Mouse (Mus musculus): ENCODE data around the gene Ccdc88c.

Ccdc88c gene

DNA sequence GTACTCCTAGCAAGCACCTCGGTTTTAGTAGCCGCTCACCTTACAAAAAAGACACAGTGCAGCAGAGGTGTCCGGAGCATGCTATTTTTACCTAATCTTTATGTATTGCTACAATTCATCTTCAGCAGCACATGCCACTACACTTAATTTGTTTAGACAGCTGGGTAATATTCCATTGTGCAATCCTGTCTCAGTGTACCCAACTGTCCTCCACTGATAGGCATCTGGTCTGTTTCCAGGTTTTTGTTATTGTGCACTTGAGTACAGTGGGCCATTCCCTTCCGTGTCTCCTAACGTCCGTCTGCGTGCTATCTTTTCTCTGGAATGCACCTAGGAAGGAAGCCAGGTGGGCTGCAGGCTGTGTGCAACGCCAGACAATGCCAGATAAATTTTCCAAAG is 30.3 kb downstream of the Ccdc88c start:
- DNase-seq (ENCODE audit: inconsistent age in 2 of 2, low spot score in 1 of 2), result no peak

DNA sequence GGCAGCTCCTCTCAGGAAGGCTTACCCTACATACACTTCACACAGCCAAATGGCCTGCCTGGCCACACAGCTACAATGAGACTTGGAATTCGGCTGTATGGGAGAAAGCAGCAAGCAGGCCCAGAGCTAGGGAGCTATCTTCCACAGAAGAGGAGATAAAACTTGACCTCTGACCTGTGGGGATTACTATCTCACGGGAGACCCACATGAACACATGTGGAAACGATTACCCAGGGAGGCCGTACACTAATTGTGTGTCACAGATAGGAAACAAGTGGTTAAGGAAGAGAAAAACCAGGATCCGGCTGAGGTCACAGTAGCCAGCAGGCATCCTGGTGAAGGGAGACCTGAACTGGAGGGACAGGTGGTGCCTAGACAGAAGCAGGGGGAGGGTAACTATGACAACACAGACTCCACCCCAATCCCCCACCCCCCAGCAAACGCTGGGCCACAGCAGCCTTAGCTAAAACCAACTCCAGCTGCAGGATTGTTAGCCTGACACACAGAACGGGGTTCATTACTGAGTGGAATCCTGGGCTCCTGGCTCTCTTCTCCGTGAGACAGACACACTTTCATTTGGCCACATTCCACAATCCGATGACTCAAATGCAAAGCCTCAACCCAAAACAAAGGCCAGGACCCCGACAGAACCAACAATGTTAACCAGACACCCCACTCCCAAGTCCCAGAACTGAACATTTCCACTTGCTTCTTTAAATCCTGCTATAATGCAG is 30.9 kb downstream of the Ccdc88c start:
- no peak for DNase-seq (ENCODE audit: inconsistent age in 2 of 2, low spot score in 1 of 2)

DNA sequence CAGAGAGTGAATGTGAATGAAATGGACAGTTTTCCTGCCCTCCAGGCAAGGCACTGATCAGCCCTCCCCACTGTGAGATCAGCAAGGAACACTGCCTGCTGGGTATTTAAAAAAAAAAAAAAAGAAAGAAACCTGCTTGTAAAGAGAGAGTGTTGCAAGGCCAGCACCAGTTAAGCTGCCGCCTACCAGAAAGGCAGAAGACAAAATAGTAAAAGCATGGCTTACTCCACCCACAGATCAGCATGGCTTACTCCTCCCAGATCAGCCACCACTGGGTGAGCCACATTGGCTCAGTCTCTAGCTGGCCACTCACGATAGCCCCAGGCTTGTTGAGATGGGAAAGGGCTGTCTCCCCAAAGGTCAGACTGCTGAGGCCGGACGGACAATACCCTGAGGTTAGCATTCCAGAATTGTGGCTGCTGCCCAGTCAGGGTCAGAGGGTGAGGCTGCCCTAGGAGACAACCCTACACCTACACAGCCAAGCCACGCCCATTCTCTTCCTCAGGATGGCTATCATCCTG is 32.4 kb downstream of the Ccdc88c start:
- no peak for DNase-seq (ENCODE audit: inconsistent age in 2 of 2, low spot score in 1 of 2)

DNA sequence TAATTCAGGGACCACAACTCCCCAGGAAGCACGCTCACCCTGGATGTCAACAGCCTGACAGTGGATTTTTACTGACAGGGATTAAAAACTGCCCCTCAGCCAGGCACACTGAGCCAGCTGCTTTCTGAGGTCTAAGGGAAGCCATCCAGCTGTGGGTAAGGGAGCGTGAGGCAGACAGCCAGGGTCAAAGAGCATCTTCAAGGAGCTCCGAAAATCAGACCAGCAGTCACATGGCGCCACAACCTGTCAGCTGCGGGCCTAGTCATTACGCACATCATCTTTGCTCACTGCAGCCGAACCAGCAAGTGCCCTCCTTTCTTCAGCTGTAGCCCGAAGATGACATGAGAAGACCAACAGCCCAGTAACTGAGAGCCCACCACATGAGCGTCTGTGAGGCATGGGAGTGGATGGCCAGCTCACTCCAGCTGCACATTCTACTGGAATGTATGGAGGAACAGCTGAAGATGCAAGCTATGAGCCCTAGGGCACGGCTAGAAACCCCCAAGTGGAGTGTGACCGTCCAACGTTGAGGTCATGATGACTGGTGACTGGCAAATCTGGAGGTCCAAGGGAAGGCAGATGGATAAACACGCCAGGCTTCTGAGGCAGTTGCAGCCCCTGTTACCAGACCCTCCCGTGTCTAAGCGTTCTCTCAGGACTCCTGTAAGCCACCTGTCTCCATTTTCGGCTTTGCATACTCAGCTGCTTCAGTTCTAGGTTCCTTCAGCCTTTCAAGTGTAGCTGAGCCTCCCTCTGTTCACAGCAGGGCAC is 33.1 kb downstream of the Ccdc88c start:
- no peak for DNase-seq (ENCODE audit: inconsistent age in 2 of 2, low spot score in 1 of 2)

DNA sequence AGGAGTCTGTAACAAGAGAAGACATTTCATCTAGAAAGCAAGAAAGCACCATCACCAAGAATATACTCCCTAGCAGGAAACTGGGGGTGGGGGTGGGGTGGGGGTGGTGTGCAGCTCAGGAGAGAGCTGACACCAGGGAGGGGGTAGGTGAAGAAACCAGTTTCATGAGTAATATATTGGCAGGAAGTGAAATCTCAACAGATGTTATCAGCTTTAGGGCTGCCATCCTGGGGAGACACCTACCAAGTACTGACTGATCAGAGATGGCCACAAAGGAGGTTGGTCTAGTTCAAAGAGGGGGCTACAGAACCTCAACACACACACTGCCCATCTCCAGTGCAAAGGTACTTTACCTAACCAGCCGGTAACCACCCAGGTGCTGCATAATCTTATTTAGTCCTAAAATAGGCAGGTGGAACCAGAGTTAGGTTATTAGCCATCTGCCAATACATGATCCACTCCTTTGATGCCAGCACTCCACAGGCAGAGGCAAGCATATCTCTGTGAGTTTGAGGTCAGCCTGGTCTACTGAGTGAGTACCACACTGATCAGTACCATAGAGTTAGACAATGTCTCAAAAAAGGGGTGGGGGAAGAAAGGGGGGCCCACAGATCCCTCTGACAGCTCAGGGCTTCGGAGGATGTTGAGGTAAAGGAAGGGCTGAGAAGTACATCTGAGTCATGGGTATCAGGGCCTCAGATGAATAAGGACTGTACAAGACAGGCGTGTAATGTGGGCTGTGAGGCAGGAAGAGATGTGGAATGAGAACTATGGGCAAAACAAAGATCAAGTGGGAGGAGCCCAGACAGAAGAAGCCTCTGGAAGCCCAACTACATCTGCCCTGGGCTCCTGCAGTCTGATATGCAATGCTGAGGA is 34.5 kb downstream of the Ccdc88c start:
- DNase-seq (ENCODE audit: inconsistent age in 2 of 2, low spot score in 1 of 2), result no peak

DNA sequence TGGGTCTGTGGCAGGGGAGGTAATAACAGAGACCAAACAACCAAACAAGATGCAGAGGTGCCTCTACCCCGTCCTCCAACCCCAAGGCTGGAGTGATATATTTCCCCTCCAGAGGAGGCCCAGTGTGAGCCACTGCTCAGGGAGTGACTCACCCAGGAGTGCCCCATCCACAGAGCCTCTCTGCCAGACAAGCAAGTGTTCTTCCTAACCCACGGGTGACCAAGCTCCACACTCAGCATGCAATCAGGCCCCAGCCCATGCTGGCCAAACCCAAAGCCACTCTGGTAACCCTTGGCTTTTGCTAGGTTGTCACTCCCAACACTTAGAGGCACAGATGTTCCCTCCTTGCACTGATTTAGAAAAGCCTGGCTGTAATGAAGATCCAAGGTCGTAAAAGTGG is 35.7 kb downstream of the Ccdc88c start:
- peak; percentile 9 to 69 for DNase-seq (ENCODE audit: inconsistent age in 2 of 2, low spot score in 1 of 2)

DNA sequence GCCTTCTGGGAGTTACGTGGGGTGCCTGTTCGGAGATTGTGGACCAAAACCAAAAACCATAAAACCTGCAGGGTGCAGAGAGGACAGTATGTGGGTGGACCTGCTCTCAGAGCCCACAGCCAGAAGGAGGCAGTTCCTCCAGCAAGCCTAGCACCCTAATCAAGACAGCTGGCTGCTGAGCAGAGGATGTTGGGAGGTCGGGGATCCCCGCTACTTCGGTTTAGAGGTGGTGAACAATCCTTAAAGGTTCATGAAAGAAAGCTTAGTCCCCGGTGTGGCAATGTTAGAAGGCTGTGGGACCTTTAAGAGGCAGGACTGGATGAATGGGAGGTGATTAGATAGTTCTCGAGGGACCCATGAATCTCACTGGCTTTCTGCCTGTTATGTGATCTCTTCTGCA is 36.4 kb downstream of the Ccdc88c start:
- DNase-seq (ENCODE audit: inconsistent age in 2 of 2, low spot score in 1 of 2), result no peak

DNA sequence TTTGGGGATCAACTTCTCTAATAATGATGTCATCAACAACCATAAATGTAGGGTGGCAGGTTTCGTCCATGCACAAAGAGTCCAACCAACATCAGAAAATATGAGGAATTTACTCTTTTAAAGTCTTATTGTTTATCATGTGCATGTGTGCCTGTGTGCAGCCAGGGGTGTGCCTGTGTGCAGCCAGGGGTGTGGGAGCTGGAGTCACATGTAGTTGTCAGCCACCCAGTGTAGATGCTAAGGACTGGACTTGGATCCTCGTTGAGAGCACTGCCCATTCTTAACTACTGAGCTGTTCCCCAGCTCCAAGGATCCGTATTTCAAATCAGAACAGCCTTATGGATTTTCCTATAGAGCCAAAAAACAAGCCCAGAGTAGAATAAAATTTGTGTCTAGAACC is 37.7 kb downstream of the Ccdc88c start:
- DNase-seq (ENCODE audit: inconsistent age in 2 of 2, low spot score in 1 of 2), result no peak

DNA sequence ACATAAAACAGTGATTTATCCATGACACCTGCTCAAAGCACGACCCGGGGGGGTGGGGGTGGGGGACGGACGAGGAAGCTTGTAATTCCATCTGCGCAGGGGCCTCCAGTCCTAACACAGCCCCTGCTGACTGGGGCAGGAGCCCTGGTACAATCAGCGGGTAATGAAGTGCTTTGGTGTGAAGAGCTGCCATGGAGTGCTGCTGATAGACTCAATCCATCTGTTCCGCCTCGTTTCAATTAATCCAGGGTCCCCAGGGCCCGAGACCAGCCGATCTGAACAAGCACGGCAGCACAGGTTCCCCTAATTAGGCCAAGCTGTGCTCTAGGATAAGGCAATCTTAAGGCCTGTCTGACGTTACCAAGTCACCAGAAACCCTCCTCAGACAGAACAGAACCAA is 38.6 kb downstream of the Ccdc88c start:
- DNase-seq (ENCODE audit: inconsistent age in 2 of 2, low spot score in 1 of 2), result no peak

DNA sequence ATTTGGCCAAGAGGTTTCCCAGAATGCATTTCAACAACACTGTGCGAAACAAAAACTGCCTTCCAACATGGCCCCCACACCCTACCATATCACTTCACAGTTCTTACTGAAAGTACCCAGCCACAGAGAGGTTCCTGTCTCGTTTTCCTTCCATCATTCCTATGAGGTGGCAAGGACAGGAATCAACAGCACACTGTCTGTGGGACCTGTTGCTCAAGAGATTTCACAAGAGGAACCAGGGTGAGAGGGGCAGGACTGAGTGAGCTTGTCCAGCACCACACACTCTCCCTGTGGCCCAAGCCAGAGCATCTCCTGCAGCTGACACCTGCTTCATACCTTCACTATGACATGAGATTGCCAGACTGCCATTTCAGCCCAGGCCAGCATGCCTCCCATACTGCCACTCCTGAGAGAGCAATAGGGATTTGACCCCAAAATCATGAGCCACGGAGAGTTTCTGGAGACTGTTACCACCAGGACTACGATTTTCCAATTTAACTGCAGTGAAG is 39.0 kb downstream of the Ccdc88c start:
- no peak for DNase-seq (ENCODE audit: inconsistent age in 2 of 2, low spot score in 1 of 2)

DNA sequence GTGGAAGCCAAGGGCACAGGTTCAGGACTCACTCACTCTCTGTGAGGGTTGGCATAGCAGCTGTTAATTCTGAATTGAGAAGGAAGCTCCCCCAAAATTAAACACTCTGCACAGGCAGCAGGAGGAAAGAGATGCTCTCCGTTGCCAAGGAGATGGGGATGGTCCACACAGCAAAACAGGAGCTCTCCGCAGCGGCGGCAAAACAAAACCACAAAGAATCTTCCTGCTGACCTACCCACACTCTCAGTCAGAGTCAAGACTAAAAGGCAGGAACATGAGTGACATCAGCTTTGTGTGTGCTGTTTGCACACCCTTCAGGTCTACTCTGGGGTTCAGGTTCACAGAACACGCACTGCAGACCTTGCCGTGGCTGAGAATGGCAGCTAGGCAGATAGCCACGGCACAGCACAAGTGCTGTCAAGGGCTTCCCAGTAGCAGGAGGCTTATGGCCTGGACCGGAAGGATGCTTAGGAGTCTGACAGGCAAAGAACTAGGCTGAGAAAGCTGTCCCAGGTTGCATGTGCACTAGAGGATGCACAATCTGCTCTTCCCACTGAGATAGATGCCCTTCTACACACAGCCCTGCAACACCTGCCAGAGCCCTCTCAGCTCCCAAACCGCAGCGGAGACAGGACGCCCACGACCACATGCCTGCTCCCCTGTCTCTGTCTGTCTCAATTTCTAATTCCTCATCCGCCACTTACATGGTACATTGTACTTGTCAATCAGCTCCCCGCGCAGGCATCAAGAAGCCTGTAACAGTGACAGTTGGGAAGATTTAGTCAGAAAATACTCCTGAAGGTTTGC is 40.3 kb downstream of the Ccdc88c start:
- no peak for DNase-seq (ENCODE audit: inconsistent age in 2 of 2, low spot score in 1 of 2)

DNA sequence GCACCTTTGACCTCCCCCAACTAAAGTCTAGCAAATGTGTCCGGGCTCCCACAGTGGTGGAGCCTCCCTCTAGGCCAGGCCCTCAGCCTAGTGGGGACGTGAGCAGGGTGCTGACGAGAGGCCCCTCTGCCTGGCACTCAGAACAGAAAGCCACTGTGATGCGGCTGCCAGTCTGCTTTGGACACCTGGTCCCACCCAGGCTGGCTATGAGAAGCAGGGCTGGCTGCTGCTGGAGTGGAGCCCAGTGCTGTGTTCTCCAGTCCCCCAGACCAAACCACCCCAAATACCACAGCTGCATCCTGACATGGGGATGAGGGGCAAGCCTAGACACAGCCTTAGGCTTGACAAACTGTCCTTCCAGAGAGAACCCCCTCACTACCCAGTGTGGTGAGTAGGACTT is 42.4 kb downstream of the Ccdc88c start:
- DNase-seq (ENCODE audit: inconsistent age in 2 of 2, low spot score in 1 of 2), result no peak

DNA sequence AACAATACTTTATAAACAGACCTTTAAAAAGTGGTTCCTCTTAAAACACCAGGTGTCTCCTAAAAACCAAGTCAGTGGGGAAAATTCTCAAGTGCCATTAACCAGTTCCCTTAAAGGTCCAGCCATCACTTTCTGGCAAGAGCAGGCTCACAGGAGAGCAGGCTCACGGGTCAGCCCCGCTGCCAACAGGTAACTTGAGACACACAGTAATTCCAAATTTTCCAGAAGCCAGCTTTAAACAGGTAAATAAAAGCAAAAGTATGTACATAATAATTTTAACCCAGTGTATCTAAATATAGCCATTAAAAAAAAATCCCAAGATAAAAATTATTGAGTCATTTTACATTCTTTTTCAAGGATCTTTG is 43.1 kb downstream of the Ccdc88c start:
- no peak for DNase-seq (ENCODE audit: inconsistent age in 2 of 2, low spot score in 1 of 2)

DNA sequence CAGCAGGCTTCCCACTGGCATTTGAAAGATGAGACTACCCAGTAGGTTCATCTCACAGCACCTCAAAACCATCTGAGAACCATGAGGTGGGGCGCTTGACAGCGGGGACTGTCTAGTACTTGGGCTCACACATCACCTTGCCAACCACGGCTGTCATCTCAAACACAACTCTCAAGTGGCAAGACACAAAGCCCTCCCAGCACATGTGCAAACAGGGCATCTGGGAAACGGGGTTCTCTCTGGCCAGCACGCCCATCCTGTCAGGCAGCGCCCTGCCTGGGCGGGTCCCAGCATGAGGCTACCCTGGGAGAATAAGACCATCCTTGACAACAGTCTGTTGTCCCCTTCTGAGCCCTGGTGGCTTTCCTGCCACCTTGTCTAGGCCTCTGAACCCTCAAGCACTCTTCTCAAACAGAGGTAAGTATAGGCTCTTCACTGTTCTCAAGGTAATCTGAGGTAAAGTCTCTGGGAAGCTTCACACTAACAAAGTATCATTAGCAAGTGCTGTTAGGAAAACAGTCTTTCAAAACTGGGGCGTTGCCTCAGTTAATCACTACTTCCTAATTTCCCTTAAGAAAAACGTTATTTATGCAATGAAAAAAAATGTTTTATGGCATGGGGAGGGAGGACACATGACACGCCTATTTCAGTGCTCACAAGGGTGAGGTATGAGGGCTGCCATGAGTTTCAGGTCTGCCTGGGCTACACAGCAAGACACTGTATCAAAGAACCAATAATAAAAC is 43.6 kb downstream of the Ccdc88c start:
- DNase-seq (ENCODE audit: inconsistent age in 2 of 2, low spot score in 1 of 2), result no peak

DNA sequence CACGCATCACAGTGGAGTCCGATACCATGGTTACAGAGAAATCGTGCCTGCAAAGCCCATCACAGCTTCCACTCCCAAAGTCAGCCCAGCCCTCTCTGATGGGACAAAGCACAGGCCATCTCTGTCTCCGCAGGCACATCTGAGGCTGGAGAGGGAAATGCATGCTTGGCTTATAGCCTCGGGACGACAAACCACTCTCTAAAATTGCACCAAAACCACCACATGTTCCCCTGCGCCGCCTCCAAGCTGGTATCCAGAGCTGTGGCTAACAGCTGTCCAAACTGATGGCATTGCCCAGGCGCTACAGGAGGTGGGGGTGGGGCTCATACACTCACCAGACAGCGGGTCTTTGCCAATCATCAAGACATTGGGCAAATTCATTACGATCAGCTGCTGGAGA is 45.3 kb downstream of the Ccdc88c start:
- DNase-seq (ENCODE audit: inconsistent age in 2 of 2, low spot score in 1 of 2), result no peak

DNA sequence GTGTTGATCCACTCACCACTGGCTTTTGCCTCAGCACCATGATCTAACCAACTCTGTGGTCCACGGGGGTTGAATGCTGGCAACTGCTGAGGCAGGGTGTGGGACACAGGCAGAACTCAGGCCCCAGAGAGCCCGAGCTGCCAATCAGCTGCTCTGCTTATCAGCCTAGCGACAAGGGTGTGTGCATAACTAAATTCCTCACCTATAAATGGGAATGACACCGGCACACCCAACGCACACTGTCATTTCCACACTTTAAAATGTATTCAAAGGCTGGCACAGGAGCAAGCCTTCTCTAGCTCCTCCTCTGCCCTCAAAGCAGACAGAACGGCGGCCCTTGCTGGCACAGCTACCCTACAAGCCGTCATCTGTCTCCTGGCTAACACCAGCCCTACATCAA is 46.6 kb downstream of the Ccdc88c start:
- no peak for DNase-seq (ENCODE audit: inconsistent age in 2 of 2, low spot score in 1 of 2)

DNA sequence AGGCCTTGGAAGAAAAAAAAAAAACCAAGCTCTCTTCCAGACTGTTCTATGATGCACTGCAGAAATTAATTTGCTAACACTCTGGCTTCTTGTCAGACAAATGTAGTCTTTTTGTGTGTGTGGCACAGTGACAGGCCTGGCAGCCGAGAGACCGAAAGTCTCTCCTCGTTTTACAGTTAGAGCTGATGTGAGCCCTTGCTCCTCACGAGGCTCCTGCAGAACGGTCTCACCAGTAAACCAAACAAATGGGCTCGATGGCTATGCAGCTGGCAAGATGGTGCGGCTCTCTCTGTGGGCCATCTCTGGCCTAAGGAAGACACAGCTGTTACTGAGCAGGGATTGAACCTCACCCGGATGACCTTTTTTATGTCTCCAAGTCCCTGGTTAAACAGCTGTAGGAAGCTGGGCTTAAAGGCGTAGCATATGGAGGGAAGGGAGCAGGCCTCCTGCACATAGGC is 48.3 kb downstream of the Ccdc88c start:
- no peak for DNase-seq (ENCODE audit: inconsistent age in 2 of 2, low spot score in 1 of 2)

DNA sequence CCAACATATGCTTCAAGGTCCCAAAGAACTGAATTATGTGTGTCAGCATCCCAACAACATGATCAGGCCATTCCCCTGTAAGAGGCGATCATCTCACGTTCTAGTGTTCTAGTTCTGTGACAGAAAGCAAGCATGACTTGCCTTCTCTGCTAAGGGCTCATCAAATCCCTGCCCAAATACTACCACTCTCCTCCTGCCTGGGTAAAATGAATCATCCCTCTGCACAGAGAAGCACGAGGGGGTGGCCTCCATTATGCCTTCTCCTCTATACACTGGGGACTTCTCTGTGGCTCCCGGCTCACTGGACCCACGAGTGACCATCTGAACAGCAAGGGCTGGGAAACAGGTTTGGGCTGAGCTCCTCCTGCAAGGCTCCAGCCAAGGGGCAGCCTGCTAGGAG is 49.2 kb downstream of the Ccdc88c start:
- DNase-seq (ENCODE audit: inconsistent age in 2 of 2, low spot score in 1 of 2), result no peak

DNA sequence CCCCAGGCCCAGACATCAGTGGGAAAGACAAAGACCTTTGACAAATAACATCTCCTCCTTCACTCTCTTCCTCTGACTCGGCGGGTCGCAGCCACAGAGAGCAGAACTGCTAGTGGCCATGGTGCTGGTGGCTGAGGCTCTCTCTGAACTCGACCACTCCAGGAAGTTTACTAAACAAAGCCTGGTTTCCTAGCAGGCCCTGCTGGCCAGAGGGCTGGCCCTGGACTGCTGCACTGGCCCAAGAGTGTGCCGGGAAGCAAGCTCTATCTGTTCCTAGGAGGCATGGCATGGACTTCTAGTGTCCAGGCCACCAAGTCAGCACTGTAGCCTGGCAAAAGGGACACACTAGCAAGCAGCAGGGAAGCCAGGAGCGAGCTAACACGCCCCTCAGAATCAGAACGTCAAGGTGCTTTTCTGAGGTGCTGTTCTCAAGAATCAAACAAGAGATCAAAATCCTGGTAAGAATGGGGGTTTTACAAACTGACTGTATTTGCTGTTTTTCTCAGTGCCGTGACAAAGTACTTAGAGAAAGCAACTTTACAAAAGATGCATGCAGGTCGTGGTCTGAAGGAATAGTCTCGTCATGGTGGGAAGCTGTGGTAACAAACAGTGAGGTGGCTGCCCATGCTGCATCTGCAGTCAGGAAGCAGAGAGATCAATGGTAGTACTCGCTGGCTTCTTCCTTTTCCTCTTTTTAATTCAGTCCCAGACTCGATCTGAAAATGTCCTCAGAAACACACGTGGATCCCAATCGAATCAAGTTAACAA is 50.7 kb downstream of the Ccdc88c start:
- no peak for DNase-seq (ENCODE audit: inconsistent age in 2 of 2, low spot score in 1 of 2)

Measured in adrenal gland, adult (tissue).